Mouse (Mus musculus): ENCODE measurements around the gene Car5a.

The Car5a gene

DNA sequence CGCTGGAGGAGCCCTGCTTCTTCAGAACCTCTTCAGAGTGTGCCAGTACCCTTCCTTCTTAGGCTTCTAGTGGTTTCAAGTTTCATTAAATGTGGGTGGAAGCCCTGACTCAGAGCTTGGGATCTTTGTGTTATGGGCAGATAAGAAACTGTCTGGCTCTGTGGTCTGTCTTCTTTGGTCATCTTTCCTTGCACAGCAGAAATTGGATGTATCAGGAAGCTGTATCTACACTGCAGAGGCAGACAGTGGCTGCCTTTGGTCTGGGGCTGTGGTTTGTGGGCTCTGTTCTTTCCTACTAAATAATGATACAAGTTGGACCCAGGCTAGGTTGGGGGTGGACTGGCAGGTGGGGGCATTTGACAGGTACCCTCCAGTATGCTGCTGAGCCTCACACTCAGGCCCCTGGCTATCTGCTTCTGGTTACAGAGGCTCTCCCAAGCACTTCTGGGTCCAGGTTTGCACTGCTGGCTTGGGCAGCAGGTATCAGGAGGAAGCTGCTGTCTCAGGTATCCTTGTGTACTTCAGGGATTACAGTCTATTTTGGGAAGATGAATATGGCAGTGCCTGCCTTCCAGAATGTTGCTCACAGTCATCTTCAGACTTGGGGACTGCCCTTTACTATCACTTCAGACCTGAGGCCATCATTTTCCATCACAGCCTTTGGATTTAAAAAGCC lies 11.3 kb upstream of the Car5a start:
- no peak for DNase-seq (ENCODE audit: low spot score in 2 of 2)

GRCm38 (mm10) chr8:121954981-121955555 lies 10.4 kb upstream of the Car5a start:
- no peak for DNase-seq (ENCODE audit: low spot score in 2 of 2)

DNA sequence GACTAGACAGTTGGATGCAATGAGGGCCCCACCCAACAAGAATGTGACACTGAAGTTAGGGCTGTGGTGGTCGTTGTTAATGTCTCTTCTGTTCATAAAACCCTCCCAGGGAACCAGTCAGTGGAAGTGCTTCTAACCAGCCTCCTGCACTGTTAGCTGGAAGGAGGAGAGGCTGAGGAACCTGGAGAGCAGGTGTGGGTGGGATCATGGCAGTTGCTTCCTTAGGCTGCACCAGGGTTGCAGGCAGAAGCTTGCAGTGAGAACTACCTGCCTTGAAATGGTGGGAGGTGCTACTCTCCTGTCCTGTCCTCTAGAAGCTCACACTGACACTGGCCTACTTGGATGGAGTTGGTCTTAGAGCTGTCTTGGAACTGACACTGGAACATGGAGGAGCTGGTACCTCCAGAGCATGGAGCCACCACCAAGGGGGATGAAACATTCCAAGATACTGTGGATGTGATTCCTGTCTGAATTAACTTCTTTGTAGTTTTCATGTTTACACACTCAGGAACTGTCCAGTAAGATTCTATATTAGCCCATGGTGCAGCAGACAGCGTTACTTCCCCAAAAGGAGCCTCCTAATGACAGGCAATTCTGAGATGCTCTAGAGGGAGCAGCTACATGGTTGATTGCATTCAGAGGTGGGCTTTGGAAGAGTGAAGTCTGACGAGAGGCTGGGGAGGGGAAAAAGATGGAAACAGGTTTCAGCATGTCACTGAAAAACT lies 9.3 kb upstream of the Car5a start:
- no peak for DNase-seq (ENCODE audit: low spot score in 2 of 2)

GRCm38 (mm10) chr8:121952800-121953199 lies 8.1 kb upstream of the Car5a start:
- DNase-seq (ENCODE audit: low spot score in 2 of 2): no peak

DNA sequence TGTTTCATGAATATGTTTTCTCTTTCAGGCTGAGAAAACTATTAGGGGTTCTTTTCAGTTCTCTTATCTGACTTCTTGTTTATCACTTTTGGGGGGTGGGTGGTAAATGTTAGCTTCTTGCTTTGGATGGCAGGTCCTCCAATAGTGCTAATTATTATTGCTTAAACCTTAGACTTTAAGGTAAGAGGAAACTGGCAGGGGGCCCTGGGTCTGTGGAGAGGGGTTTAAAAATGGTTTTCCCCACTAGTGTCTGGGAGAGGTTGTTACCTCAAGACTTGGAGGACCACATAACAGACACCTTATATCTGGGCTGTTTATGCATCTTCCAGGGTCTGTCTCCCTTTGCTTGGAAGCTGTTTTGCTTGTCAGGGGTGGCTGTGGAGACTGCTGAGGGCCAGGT lies 7.4 kb upstream of the Car5a start:
- DNase-seq (ENCODE audit: low spot score in 2 of 2): no peak

DNA sequence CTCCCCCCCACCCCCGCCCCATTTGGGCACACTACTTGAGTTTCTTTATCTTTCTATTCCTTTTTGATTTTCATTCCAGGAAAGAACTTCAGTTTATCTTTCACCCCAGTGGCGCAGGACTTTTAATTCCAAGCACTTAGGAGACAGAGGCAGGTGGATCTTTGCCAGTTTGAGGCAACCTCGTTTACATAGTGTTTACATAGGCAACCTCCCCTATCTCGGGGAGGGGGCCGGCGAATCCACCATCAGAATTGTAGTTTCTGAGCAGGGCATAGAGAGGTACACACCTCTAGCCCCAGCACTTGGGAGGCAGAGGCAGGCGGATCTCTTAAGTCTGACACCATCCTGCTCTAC lies 6.9 kb upstream of the Car5a start:
- DNase-seq (ENCODE audit: low spot score in 2 of 2): no peak

DNA sequence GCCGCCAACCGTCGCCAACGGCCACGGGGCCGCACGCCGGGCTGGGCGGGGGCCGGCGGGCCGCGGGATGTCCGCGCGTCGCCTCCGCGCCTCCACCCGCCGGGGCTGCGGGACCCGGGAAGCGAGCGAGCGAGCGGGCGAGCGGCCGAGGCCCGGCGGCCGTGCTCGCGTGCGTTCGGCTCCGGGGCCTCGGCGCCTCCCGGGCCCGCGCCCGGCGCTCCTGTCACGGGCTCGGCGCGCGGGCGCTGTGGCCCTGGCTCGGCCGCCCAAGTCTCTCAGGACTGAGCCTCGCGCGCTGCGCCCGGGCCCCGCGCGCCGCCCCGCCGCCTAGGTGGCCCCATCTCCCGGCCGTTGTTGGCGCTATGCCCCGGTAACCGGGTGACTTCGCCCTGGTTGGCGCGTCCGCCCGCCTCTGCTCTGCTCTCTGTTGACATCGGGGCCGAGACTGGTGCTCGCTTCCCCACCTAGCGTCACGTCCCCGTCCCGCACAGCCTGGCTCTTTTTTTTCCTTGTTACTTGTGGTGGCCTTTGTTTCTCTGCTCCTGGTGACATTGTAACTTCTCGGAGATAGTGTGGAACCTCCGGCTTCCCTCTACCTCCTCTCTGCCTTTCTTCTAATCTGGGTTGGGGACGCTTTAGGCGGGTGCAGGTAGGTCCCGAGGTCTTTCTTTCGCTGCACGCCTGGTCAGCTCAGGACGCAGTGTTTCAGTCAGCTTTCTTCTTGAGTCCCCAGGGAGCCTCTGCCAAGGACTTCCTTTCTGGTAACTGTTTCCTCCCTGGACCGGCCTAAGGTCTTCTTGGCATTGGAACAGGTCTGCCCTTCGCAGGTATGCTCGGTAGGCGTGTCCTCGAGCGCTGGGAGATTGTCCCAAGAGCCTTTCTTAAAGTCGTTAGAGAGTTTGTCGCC lies 6.3 kb upstream of the Car5a start:
- no peak for DNase-seq (ENCODE audit: low spot score in 2 of 2)

- DNase-seq (ENCODE audit: low spot score in 2 of 2): peak; percentile 97 to 98
These were observed 5.4 kb upstream of the Car5a start for GRCm38 (mm10) chr8:121949941-121950748.

DNA sequence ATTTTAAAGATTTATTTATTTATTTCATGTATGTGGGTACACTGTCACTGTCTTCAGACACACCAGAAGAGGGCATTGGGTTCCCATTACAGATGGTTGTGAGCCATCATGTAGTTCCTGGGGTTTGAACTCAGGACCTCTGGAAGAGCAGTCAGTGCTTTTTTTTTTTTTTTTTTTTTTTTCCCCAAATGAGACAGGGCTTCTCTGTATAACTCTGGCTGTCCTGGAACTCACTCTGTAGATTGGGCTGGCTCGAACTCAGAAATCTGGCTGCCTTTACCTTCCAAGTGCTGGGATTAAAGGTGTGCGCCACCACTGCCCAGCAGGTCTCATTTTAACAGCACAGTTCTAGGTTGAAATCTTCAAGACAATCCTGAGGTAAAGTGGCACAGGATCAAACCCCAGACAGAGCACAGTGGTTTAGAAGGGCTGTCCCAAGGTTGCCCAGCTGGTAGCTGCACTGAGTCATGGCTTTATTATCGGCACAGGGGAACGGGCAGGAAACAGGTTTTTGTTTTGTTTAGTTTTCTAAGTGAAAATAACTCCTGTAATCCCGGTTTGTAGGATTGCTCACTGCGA lies 4.6 kb upstream of the Car5a start, which contains the start of gene Banp:
TSS of gene Banp (plus strand) at position 529 of the 579 bp plus-strand sequence.
- no peak for DNase-seq (ENCODE audit: low spot score in 2 of 2)

DNA sequence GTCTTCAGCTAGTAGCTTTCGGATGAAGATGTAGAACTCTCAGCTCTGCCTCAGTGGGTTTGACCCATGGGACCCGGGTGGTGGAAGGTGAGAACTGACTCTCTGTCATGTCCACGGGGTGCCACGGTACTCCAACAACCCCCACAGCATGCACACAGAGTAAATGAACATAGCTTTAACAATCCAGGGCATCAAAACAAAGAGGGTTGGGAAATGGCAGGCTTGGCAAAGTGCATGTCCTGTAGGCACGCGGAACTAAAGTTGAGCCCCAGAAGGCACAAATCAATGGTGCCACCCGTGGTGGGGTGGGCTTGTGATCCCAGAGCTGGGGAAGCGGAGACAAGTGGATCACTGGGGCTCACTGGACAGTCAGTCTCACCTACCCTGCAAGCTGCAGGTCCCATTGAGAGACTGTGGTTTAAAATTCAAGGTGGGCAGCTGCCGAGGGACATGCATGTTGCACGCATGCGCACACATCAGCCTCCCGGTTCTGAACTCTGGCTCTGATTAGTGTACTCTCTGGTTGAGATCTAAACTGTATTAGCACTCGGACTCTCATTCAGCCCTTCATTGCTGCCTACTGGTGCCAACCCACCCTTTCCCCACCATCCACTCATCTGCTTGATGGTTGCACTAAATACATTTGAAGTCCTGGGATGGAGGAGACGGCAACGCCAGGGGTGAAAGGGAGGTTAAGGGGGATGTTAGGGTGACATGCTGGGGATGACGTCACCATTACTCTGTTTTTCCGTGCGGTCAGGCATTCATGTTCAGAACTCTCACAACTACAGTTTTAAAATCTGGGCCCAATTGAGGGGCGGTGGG lies 3.8 kb upstream of the Car5a start:
- DNase-seq (ENCODE audit: low spot score in 2 of 2): no peak

GRCm38 (mm10) chr8:121947753-121948141 lies 3.0 kb upstream of the Car5a start:
- DNase-seq (ENCODE audit: low spot score in 2 of 2): peak; percentile 70 to 77

GRCm38 (mm10) chr8:121947047-121947752 lies 2.5 kb upstream of the Car5a start:
- DNase-seq (ENCODE audit: low spot score in 2 of 2): no peak

- no peak for DNase-seq (ENCODE audit: low spot score in 2 of 2)
These were observed 1.6 kb upstream of the Car5a start for GRCm38 (mm10) chr8:121946351-121946750.

DNA sequence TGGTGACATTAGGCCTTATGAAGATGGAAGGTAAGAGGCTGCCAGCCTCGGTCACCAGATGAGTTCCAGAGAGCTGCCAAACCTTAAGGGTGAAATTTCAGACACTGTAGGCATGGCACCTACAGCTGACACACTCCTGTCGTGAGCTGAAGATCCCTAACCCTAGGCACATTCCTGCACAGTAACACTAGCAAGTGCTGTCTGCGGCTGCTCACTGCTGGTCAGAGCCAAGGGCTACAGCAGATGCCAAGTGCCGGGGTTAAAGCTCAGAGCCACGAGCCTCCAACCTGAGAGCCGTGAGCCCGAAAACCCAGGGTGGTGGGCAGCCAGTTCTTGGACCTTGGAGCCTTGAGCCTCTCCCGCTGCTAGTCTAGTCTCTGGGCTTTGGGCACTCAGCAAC lies 988 bp downstream of the Car5a start:
- DNase-seq (ENCODE audit: low spot score in 2 of 2): no peak

- no peak for DNase-seq (ENCODE audit: low spot score in 2 of 2)
These were observed 1.6 kb downstream of the Car5a start for GRCm38 (mm10) chr8:121943057-121943540.

GRCm38 (mm10) chr8:121938732-121939131 lies 6.0 kb downstream of the Car5a start:
- no peak for DNase-seq (ENCODE audit: low spot score in 2 of 2)

DNA sequence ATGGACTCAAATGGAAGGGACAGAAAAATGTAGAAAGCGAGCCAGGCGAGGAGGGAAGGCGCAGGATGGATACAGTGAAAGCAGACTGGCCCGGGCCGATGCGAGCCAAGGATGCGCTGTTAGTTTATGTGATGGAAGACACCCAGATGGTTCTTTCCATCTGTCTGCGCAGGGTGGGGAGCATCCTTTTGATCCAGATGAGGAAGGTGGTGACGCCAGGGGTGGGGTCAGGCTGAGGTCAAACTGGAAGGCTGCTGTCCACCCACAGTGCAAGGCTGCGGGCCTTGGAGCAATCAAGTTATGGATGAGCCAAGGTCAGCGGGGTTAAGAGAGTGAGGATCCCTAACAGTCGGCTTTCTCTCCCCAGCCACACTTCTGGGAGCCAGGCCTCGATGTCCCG lies 8.3 kb downstream of the Car5a start:
- no peak for DNase-seq (ENCODE audit: low spot score in 2 of 2)

- peak; percentile 62 to 71 for DNase-seq (ENCODE audit: low spot score in 2 of 2)
These were observed 9.1 kb downstream of the Car5a start for GRCm38 (mm10) chr8:121935341-121936294.

Measured in right cerebral cortex, adult 2 months (tissue).